Mouse (Mus musculus) right cerebral cortex, adult 2 months (tissue): ENCODE measurements at regions not wholly inside any gene's neighbourhood (a gene's known extent, or its start where the extent isn't known, plus 50 kb on each side); places are given as distances from the start of the nearest gene placed in this dataset.

Experiments
- DNase-seq, 2 experiments: peaks; one replicate each; pipeline ENCODE4 v3.0.0; 2021 to 2022; ENCODE audit warnings: low spot score in 2 of 2

- no peak for DNase-seq
These were observed 103.0 kb downstream of the Nab1 start for GRCm38 (mm10) chr1:52397460-52397859.

- no peak for DNase-seq
These were observed 107.5 kb downstream of the Nab1 start for GRCm38 (mm10) chr1:52392933-52393332.

- no peak for DNase-seq
These were observed 111.6 kb downstream of the Nab1 start for GRCm38 (mm10) chr1:52388836-52389235.

GRCm38 (mm10) chr1:52388118-52388517 lies 112.4 kb downstream of the Nab1 start:
- DNase-seq = peak; percentile 72 to 78

GRCm38 (mm10) chr1:52387062-52387461 lies 113.4 kb downstream of the Nab1 start:
- no peak for DNase-seq

- DNase-seq = no peak
These were observed 125.2 kb downstream of the Nab1 start for GRCm38 (mm10) chr1:52375320-52375719.

GRCm38 (mm10) chr1:52374666-52375065 lies 125.8 kb downstream of the Nab1 start:
- no peak for DNase-seq

- no peak for DNase-seq
These were observed 126.7 kb downstream of the Nab1 start for GRCm38 (mm10) chr1:52373817-52374216.

GRCm38 (mm10) chr1:52366386-52366785 lies 133.4 kb upstream of the Gls start:
- no peak for DNase-seq

- DNase-seq = peak in 1 of 2 experiments; percentile 26
These were observed 130.6 kb upstream of the Gls start for GRCm38 (mm10) chr1:52363625-52364024.

GRCm38 (mm10) chr1:52362976-52363375 lies 129.9 kb upstream of the Gls start:
- DNase-seq = peak in 1 of 2 experiments; percentile 5

GRCm38 (mm10) chr1:52354041-52354582 lies 121.1 kb upstream of the Gls start:
- peak; percentile 36 to 66 for DNase-seq

- DNase-seq = no peak
These were observed 109.1 kb upstream of the Gls start for GRCm38 (mm10) chr1:52342127-52342526.

GRCm38 (mm10) chr1:52338704-52339103 lies 105.7 kb upstream of the Gls start:
- DNase-seq = no peak

- DNase-seq = no peak
These were observed 105.2 kb upstream of the Gls start for GRCm38 (mm10) chr1:52338243-52338642.

GRCm38 (mm10) chr1:52336696-52337095 lies 103.7 kb upstream of the Gls start:
- no peak for DNase-seq

- DNase-seq = peak; percentile 26 to 44
These were observed 99.0 kb upstream of the Gls start for GRCm38 (mm10) chr1:52332013-52332412.

- DNase-seq = peak; percentile 80 to 81
These were observed 98.4 kb upstream of the Gls start for GRCm38 (mm10) chr1:52331442-52331841.

GRCm38 (mm10) chr1:52330496-52330895 lies 97.5 kb upstream of the Gls start:
- DNase-seq = no peak

- no peak for DNase-seq
These were observed 95.5 kb upstream of the Gls start for GRCm38 (mm10) chr1:52328507-52328906.

- DNase-seq = no peak
These were observed 91.3 kb upstream of the Gls start for GRCm38 (mm10) chr1:52324356-52324755.

GRCm38 (mm10) chr1:52312076-52312633 lies 79.1 kb upstream of the Gls start:
- no peak for DNase-seq

GRCm38 (mm10) chr1:52306892-52307291 lies 73.9 kb upstream of the Gls start:
- no peak for DNase-seq
